Mouse (Mus musculus) limb, embryonic 13.5 days (tissue): ENCODE measurements around the gene Plau. TPM values are rescaled to one million over a fixed set of nuclear protein-coding genes. Genes with fewer than 3 reads are reported as not detected.

Experiments used
- ATAC-seq: fragments of 200-750 bp; cut with Nextera tagmentation; 2 replicates; pipeline ENCODE4 v1.8.0; 2017; ENCODE audit warnings: low read depth, moderate number of reproducible peaks, moderate TSS enrichment; ENCODE audit not compliant: low FRiP score
- H3K27ac ChIP-seq: fragments of 300-500 bp; sonication (generic); 2 replicates; pipeline ENCODE4 v1.5.1; 2015; ENCODE audit warnings: inconsistent platforms, mild to moderate bottlenecking, moderate library complexity
- H3K27me3 ChIP-seq: fragments of 300-500 bp; sonication (generic); 2 replicates; pipeline ENCODE4 v1.6.1; 2015; ENCODE audit warnings: mild to moderate bottlenecking, inconsistent platforms
- H3K36me3 ChIP-seq: fragments of 300-500 bp; sonication (generic); 2 replicates; pipeline ENCODE4 v1.6.1; 2015; ENCODE audit warnings: inconsistent platforms, mild to moderate bottlenecking, moderate library complexity
- H3K4me1 ChIP-seq: fragments of 300-500 bp; sonication (generic); 2 replicates; pipeline ENCODE4 v1.6.1; 2015; ENCODE audit warnings: inconsistent platforms
- H3K4me2 ChIP-seq: fragments of 300-500 bp; sonication (generic); replicated peaks from 2 replicates; pipeline ENCODE4 v1.6.1; 2015; ENCODE audit warnings: inconsistent platforms, mild to moderate bottlenecking, moderate library complexity
- H3K4me3 ChIP-seq: fragments of 300-500 bp; sonication (generic); 2 replicates; pipeline ENCODE4 v1.5.1; 2015; ENCODE audit warnings: moderate library complexity, mild to moderate bottlenecking, inconsistent platforms
- H3K9ac ChIP-seq: fragments of 300-500 bp; sonication (generic); 2 replicates; pipeline ENCODE4 v1.6.1; 2015; ENCODE audit warnings: mild to moderate bottlenecking, inconsistent platforms
- H3K9me3 ChIP-seq: fragments of 300-500 bp; sonication (generic); 2 replicates; pipeline ENCODE4 v1.6.1; 2016; ENCODE audit warnings: inconsistent platforms
- WGBS: fragments of 180-500 bp; shearing (Covaris S2); methylation state at CpG from one replicate; pipeline ENCODE4 v1.1.7; 2015; 5-methylcytosine and 5-hydroxymethylcytosine counted together
- polyA plus RNA-seq: library from polyadenylated mRNA; unstranded; fragments of >200 nt; fragmentation: Nextera tagmentation; extraction: Ambion mirVana; gene quantifications from 2 replicates; pipeline ENCODE4 v1.2.1, GENCODE M21; 2015

Gene Plau
- polyA plus RNA-seq, 1 experiment from 2014 or later = 2.9 TPM

GRCm38 (mm10) chr14:20885091-20885888 is 48.8 kb downstream of the Plau start:
- WGBS = 31% methylated on average over 10 of the region's 10 CpGs

GRCm38 (mm10) chr14:20886266-20886665 is 49.8 kb downstream of the Plau start:
- Histone ChIP-seq H3K4me2 (no peak overlapping the region), H3K27me3 (no peaks in the 10 kb centered on the region), H3K4me3 (no peak overlapping the region), H3K4me1 (peaks cover 21% of the 10 kb centered on the region), H3K9ac (no peak overlapping the region), H3K9me3 (no peaks in the 10 kb centered on the region), H3K36me3 (no peaks in the 10 kb centered on the region), H3K27ac (no peak overlapping the region)
- ATAC-seq = no peak
- 46% methylated on average over 4 of the region's 4 CpGs for WGBS

More at GRCm38 (mm10) chr14:20885091-20885888, 48.8 kb downstream of the Plau start:
- peaks cover 26% of the 10 kb centered on the region for H3K4me1 ChIP-seq
- H3K27ac ChIP-seq = peak overlapping the region; percentile 39; the same call in 1 of the 2 replicates
- H3K9ac ChIP-seq = no peak overlapping the region
- no peaks in the 10 kb centered on the region for H3K36me3 ChIP-seq
- H3K4me3 ChIP-seq = no peak overlapping the region
- no peaks in the 10 kb centered on the region for H3K9me3 ChIP-seq
- H3K4me2 ChIP-seq = peak overlapping the region; percentile 16; the same call in 1 of the 2 replicates
- no peaks in the 10 kb centered on the region for H3K27me3 ChIP-seq
- peak; percentile 52 for ATAC-seq

- H3K9ac ChIP-seq = no peak overlapping the region
- 80% methylated on average over 7 of the region's 7 CpGs for WGBS
Measured at GRCm38 (mm10) chr14:20887541-20888085, 51.2 kb downstream of the Plau start.

GRCm38 (mm10) chr14:20891941-20892402 is 55.5 kb downstream of the Plau start:
- Histone ChIP-seq H3K9me3 (no peaks in the 10 kb centered on the region), H3K4me3 (no peak overlapping the region), H3K27me3 (no peaks in the 10 kb centered on the region), H3K4me1 (peaks cover 26% of the 10 kb centered on the region), H3K36me3 (no peaks in the 10 kb centered on the region), H3K27ac (peak overlapping the region; percentile 64; the same call in 1 of the 2 replicates), H3K9ac (no peak overlapping the region), H3K4me2 (peak overlapping the region; percentile 31)
- ATAC-seq = peak; percentile 90
- WGBS = 18% methylated on average over 9 of the region's 9 CpGs

More at GRCm38 (mm10) chr14:20887541-20888085, 51.2 kb downstream of the Plau start:
- no peak overlapping the region for H3K4me2 ChIP-seq
- H3K27ac ChIP-seq = no peak overlapping the region
- H3K9me3 ChIP-seq = no peaks in the 10 kb centered on the region
- no peak for ATAC-seq
- peaks cover 31% of the 10 kb centered on the region for H3K4me1 ChIP-seq
- no peaks in the 10 kb centered on the region for H3K36me3 ChIP-seq
- H3K4me3 ChIP-seq = no peak overlapping the region
- H3K27me3 ChIP-seq = no peaks in the 10 kb centered on the region

Other genes starting within 250 kb of the Plau start
- 7.3 and 9.1 TPM in 2 replicates for gene Usp54, start 195.6 kb upstream of the Plau start, polyA plus RNA-seq
- 2.4 and 2.8 TPM in 2 replicates for gene Myoz1, start 180.1 kb upstream of the Plau start, polyA plus RNA-seq
- gene Synpo2l, start 168.3 kb upstream of the Plau start, polyA plus RNA-seq = 19.6 and 20.8 TPM in 2 replicates
- gene Sec24c, start 162.4 kb upstream of the Plau start, polyA plus RNA-seq = 85.0 and 90.7 TPM in 2 replicates
- 27.4 and 28.5 TPM in 2 replicates for gene Fut11, start 141.7 kb upstream of the Plau start, polyA plus RNA-seq
- gene Chchd1, start 133.7 kb upstream of the Plau start, polyA plus RNA-seq = 194 and 196 TPM in 2 replicates
- gene Zswim8, start 129.1 kb upstream of the Plau start, polyA plus RNA-seq = 40.3 and 43.1 TPM in 2 replicates
- gene Ndst2, start 102.1 kb upstream of the Plau start, polyA plus RNA-seq = 27.9 and 30.5 TPM in 2 replicates
- gene Camk2g, start 42.6 kb upstream of the Plau start, polyA plus RNA-seq = 63.5 and 74.6 TPM in 2 replicates
- 47.7 and 58.8 TPM in 2 replicates for gene Vcl, start 92.7 kb downstream of the Plau start, polyA plus RNA-seq
- 78.5 and 78.9 TPM in 2 replicates for gene Ap3m1, start 215.8 kb downstream of the Plau start, polyA plus RNA-seq
- 154 and 156 TPM in 2 replicates for gene Adk, start 215.9 kb downstream of the Plau start, polyA plus RNA-seq